Mouse (Mus musculus): ENCODE data around the gene Abcb11.
A peak's percentile ranks its signal among the peaks of the same experiment; 100 is the strongest.

The Abcb11 gene

GRCm38 (mm10) chr2:69264069-69264618 is 78.3 kb downstream of the Abcb11 start:
- no peak for DNase-seq (ENCODE audit: low spot score)

- DNase-seq (ENCODE audit: low spot score), result no peak
These were observed 94.1 kb downstream of the Abcb11 start for GRCm38 (mm10) chr2:69248221-69248755.

- DNase-seq (ENCODE audit: low spot score), result no peak
These were observed 95.3 kb downstream of the Abcb11 start for GRCm38 (mm10) chr2:69247081-69247480.

GRCm38 (mm10) chr2:69244924-69245323 is 97.5 kb downstream of the Abcb11 start:
- no peak for DNase-seq (ENCODE audit: low spot score)

GRCm38 (mm10) chr2:69239315-69239714 is 103.1 kb downstream of the Abcb11 start:
- peak; percentile 55 for DNase-seq (ENCODE audit: low spot score)

GRCm38 (mm10) chr2:69234976-69235678 is 107.3 kb downstream of the Abcb11 start:
- no peak for DNase-seq (ENCODE audit: low spot score)

DNA sequence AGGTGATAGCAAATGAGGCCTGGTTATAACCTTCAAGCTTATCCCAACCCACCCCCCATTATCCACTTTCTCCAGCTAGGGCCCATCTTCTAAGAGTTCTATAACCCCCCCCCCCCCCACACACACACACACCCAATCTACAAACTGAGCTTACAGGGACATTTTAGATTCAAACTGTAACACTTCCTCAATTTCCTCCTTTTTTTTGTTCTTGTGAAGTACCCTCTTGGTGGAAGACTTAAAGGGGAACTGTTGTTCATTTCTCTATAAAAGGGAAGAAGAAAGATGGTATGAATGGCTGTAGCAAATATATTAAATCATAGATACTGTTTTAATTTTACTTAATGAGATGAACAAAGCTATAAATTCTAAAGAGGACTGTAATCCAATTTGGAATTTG is 110.3 kb downstream of the Abcb11 start:
- no peak for DNase-seq (ENCODE audit: low spot score)

- DNase-seq (ENCODE audit: low spot score), result no peak
These were observed 112.3 kb downstream of the Abcb11 start for GRCm38 (mm10) chr2:69230137-69230536.

- DNase-seq (ENCODE audit: low spot score), result no peak
These were observed 113.8 kb downstream of the Abcb11 start for GRCm38 (mm10) chr2:69228635-69229034.

- no peak for DNase-seq (ENCODE audit: low spot score)
These were observed 115.5 kb downstream of the Abcb11 start for GRCm38 (mm10) chr2:69226876-69227275.

- no peak for DNase-seq (ENCODE audit: low spot score)
These were observed 117.7 kb downstream of the Abcb11 start for GRCm38 (mm10) chr2:69224724-69225123.

GRCm38 (mm10) chr2:69222815-69223214 is 119.6 kb downstream of the Abcb11 start:
- DNase-seq (ENCODE audit: low spot score), result no peak

DNA sequence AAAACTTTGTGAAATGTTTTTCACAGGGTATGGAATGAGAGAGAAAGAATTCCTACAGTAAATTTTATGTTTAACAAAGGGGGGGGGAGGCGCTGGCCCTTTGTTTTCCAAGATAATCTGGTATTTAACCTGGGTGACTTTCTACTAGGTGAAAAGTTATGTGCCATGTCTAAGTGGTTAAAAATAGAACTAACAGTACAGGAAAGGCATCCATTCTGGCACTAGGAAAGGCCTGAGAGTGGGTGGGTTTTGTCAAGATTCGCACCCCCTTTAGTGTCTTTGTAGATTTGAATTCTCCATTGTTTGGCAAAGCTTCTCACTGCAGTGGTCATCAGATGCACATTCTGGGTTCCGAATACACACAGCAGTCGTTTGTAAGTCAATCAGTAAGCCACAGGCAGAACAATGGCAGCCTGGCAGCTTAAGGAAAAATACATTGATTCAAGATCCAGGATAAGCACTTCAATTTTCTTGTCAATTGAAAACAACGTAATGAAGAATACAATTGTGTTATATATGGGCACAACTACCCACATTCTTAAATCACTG is 120.5 kb downstream of the Abcb11 start:
- DNase-seq (ENCODE audit: low spot score), result no peak

DNA sequence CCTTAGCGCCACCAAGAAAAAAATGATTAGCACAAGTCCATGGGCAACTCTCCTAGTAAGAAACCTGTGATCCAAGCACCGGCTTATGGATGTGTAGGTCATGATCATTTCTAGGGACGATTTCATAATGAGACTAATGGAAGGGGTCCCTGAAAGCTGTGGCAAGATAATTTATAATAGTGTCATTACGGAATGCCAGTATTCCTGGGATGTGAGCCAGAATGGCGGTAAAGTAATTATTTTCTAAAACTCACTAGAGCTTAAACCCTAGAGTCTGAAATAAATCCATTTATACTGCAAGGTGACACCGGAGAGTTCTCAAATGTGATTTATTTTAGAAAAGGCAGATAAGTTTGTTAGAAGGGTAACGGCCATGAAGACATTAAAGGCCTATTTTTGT is 127.2 kb downstream of the Abcb11 start:
- DNase-seq (ENCODE audit: low spot score), result no peak

DNA sequence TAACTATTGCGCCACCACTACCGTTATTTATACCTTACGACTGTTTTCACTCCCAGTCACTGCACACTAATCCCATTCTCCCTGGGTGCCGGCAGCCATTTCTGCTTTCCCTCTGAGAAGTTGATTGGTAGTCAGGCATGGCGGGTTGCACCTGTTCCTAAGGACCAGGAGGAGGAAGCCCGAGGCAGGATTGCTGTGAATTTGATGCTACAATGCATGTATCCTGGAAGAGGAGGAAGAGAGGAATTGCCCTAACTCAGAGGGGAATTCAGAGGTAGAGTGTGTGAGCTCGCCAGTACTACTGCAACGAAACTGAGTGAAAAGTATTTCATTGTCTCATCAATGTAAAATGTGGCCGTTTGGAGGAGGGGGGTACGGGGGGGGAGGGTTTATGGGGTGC is 129.8 kb downstream of the Abcb11 start:
- DNase-seq (ENCODE audit: low spot score), result no peak

GRCm38 (mm10) chr2:69210773-69211172 is 131.6 kb downstream of the Abcb11 start, which contains the start of gene G6pc2:
Gene G6pc2 (plus strand): TSS chr2:69211073.
- no peak for DNase-seq (ENCODE audit: low spot score)

GRCm38 (mm10) chr2:69209684-69210083 is 132.7 kb downstream of the Abcb11 start:
- no peak for DNase-seq (ENCODE audit: low spot score)

DNA sequence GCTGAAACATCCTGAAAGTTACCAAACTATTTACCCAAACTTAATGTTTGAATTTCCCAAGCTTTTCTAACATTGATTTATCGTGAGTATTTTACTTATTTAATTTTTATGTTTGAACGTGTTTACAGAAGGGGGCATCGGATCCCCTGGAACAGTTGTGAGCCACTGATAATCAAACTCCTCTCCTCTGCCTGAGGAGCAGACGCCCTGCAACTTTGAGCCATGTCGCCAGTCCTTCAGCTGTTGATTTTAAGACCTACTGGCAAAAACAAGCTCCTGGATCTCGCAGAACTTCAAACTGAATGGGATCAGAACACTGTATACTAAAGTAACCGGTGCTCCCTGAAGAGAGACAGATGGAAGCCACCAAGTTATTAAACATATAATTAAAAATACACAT is 135.9 kb downstream of the Abcb11 start:
- DNase-seq (ENCODE audit: low spot score), result no peak

DNA sequence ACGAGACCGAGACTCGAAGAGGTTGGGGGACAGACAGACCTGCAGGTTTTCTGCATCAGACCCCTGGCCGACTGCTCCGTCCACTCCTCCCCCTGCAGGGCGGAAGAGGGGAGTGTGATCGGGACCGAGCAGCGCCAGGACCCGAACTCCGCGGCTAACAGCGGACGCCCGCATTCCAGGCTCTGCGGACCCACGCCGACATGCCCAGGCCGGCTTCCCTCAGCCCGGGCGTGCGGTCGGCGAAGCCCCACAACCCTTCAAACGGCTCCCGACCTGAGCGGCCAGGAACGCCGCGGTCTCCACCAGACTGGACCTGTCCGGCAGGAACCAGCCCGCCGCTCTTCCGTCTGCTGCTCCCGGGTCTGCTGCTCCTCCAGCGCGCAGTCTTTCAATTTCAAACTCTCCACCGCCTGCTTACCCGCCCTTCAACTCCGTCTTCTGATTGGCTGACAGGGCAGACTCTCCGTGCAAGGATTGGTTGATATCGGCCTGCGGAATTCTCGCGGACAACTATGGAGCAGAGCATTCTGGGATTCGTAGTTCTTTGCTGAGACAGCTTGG is 136.5 kb downstream of the Abcb11 start, which contains the start of gene Spc25:
Gene Spc25 (minus strand): TSS at position 404 of the 561 bp plus-strand sequence.
- DNase-seq (ENCODE audit: low spot score), result peak; percentile 96

DNA sequence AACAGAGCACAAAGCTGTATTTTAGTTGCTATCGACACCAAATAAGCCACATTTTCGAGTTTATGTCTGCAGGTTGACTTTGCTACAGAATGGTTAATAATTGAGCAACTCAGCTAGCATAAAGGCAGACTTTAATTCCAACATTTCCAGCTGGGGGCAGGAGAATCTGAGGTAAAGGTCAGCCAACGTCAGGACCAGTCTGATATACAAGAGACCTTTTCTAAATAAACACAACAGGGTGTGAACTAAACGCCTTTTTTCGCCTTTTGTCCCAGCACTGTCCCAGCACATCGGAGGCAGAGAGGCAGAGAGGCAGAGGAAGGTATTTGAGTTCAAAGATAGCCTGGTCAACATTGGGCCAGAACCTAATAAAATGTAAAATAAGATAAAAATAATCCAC is 137.2 kb downstream of the Abcb11 start:
- DNase-seq (ENCODE audit: low spot score), result peak; percentile 74

DNA sequence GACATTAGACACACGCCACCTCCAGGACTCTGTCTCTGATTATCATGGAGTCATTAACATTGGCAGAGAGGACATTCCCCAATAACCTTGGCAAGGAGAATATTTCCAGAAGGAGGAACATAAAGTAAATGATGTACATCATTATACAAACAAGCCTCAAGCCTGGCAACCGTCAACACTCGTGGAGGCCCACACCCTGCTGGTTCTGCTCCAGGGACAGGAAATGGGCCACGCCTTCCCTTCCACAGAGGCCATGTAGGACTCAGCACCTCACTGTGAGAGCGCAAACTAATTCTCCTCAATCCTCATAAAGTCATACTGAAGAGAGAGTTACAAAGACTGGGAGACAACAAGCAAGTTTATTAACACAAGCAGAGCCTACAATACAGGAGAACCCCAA is 148.9 kb downstream of the Abcb11 start:
- no peak for DNase-seq (ENCODE audit: low spot score)

DNA sequence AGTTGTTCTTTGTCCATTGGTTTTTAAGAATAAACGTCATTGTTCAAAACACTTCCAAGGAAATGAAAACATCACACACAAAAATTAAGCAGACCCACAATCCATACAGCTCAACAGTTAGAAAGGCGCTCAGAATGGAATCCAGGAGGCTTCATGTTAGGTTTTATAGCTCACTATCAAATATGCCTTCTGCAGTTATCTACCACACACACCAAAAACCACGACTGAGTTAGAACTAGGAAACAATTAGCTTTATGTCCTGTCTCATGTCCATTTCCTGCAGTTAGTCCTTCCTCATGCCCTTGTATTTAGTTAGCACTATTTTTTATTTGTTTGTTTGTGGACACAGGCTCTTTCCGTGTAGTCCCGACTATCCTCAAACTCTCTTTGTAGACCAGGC is 151.4 kb downstream of the Abcb11 start:
- DNase-seq (ENCODE audit: low spot score), result no peak

- DNase-seq (ENCODE audit: low spot score), result no peak
These were observed 153.2 kb downstream of the Abcb11 start for GRCm38 (mm10) chr2:69189222-69189621.
